Mouse (Mus musculus): ENCODE data around the gene Sun1. TPM values are rescaled to one million over a fixed set of nuclear protein-coding genes. Genes with fewer than 3 reads are reported as not detected.

Gene Sun1
- polyA plus RNA-seq, 1 experiment from 2014 or later = 43.6 TPM

GRCm38 (mm10) chr5:139297745-139298144 lies 97.3 kb downstream of the Sun1 start:
- Histone ChIP-seq H3K9me3 (no peaks in the 10 kb centered on the region), H3K27me3 (no peaks in the 10 kb centered on the region), H3K36me3 (peaks cover 4% of the 10 kb centered on the region; the same call in 1 of the 2 replicates), H3K27ac (no peak overlapping the region), H3K4me3 (no peak overlapping the region), H3K9ac (no peak overlapping the region), H3K4me2 (no peak overlapping the region), H3K4me1 (replicated peaks) (no peaks in the 10 kb centered on the region)
- no peak for ATAC-seq (ENCODE audit: low FRiP score)
- 80% methylated on average over 5 of the region's 5 CpGs for WGBS

Other genes with a start within 250 kb of the Sun1 start
- 13.7 and 14.5 TPM in 2 replicates for gene Pdgfa, start 203.3 kb upstream of the Sun1 start, polyA plus RNA-seq (2015; fragmentation: Nextera tagmentation; extraction: Ambion mirVana)
- 179 and 194 TPM in 2 replicates for gene Prkar1b, start 50.6 kb upstream of the Sun1 start, polyA plus RNA-seq (2015; fragmentation: Nextera tagmentation; extraction: Ambion mirVana)
- gene Dnaaf5, start 50.4 kb upstream of the Sun1 start, polyA plus RNA-seq (2015; fragmentation: Nextera tagmentation; extraction: Ambion mirVana) = 3.1 and 3.7 TPM in 2 replicates
- 113 TPM in 2 replicates for gene Get4, start 51.7 kb downstream of the Sun1 start, polyA plus RNA-seq (2015; fragmentation: Nextera tagmentation; extraction: Ambion mirVana)
- gene Adap1, start 125.0 kb downstream of the Sun1 start, polyA plus RNA-seq (2015; fragmentation: Nextera tagmentation; extraction: Ambion mirVana) = 24.9 and 26.5 TPM in 2 replicates
- gene Cox19, start 150.8 kb downstream of the Sun1 start, polyA plus RNA-seq (2015; fragmentation: Nextera tagmentation; extraction: Ambion mirVana) = 116 and 124 TPM in 2 replicates
- gene Cyp2w1, start 152.0 kb downstream of the Sun1 start, polyA plus RNA-seq (2015; fragmentation: Nextera tagmentation; extraction: Ambion mirVana) = not detected in 2 replicates
- gene Gpr146, start 177.1 kb downstream of the Sun1 start, polyA plus RNA-seq (2015; fragmentation: Nextera tagmentation; extraction: Ambion mirVana) = 1.6 and 2.4 TPM in 2 replicates
- gene C130050O18Rik, start 204.6 kb downstream of the Sun1 start, polyA plus RNA-seq (2015; fragmentation: Nextera tagmentation; extraction: Ambion mirVana) = 0.13 and 0.22 TPM in 2 replicates
- 7.6 and 7.9 TPM in 2 replicates for gene Gper1, start 222.5 kb downstream of the Sun1 start, polyA plus RNA-seq (2015; fragmentation: Nextera tagmentation; extraction: Ambion mirVana)

All from hindbrain, embryonic 13.5 days (tissue).